Mouse (Mus musculus) midbrain, postnatal 0 days (tissue): ENCODE results near the gene Mrc2. TPM values are rescaled to one million over a fixed set of nuclear protein-coding genes. Genes with fewer than 3 reads are reported as not detected.

ENCODE experiments used
- ATAC-seq: fragments of 200-750 bp; cut with Nextera tagmentation; 2 replicates; pipeline ENCODE4 v1.8.0; 2017; ENCODE audit warnings: moderate number of reproducible peaks, mild to moderate bottlenecking, moderate TSS enrichment, moderate library complexity; ENCODE audit not compliant: low FRiP score
- DNase-seq: peaks from one replicate; pipeline ENCODE4 v3.0.0-alpha.2; 2015; ENCODE audit warnings: low spot score
- H3K27ac ChIP-seq: fragments of 300-500 bp; sonication (generic); 2 replicates; pipeline ENCODE4 v1.5.1; 2014; ENCODE audit warnings: low read depth, mild to moderate bottlenecking, low read length, mixed read lengths
- H3K27me3 ChIP-seq: fragments of 300-500 bp; sonication (generic); 2 replicates; pipeline ENCODE4 v1.6.1; 2014; ENCODE audit warnings: low read length, control low read depth, mixed read lengths; ENCODE audit not compliant: insufficient read depth
- H3K36me3 ChIP-seq: fragments of 300-500 bp; sonication (generic); 2 replicates; pipeline ENCODE4 v1.6.1; 2014; ENCODE audit warnings: low read length, control low read depth, mixed read lengths; ENCODE audit not compliant: insufficient read depth
- H3K4me1 ChIP-seq: fragments of 300-500 bp; sonication (generic); 2 replicates; pipeline ENCODE4 v1.6.1; 2014; ENCODE audit warnings: mild to moderate bottlenecking, control low read depth, antibody characterized with exemption, low read length, mixed read lengths; ENCODE audit not compliant: insufficient read depth
- H3K4me2 ChIP-seq: fragments of 300-500 bp; sonication (generic); 2 replicates; pipeline ENCODE4 v1.6.1; 2014; ENCODE audit warnings: low read depth, mild to moderate bottlenecking, low read length, mixed read lengths; ENCODE audit not compliant: poor library complexity, severe bottlenecking
- H3K4me3 ChIP-seq: fragments of 300-500 bp; sonication (generic); 2 replicates; pipeline ENCODE4 v1.5.1; 2014; ENCODE audit warnings: low read depth, mild to moderate bottlenecking, low read length, moderate library complexity
- H3K9ac ChIP-seq: fragments of 300-500 bp; sonication (generic); replicated peaks from 2 replicates; pipeline ENCODE4 v1.6.1; 2014; ENCODE audit warnings: mild to moderate bottlenecking, low read length, moderate library complexity, mixed read lengths; ENCODE audit not compliant: poor library complexity, severe bottlenecking
- H3K9me3 ChIP-seq: fragments of 300-500 bp; sonication (generic); 2 replicates; pipeline ENCODE4 v1.6.1; 2016; ENCODE audit warnings: low read length, control low read depth
- CTCF ChIP-seq: IDR thresholded peaks from 2 replicates; pipeline ENCODE4 v1.5.1; 2016; ENCODE audit warnings: antibody characterized with exemption, mild to moderate bottlenecking
- WGBS: fragments of 180-500 bp; shearing (Covaris S2); extraction: QIAGEN DNeasy Blood & Tissue Kit; methylation state at CpG from one replicate; pipeline ENCODE4 v1.1.7; 2014; 5-methylcytosine and 5-hydroxymethylcytosine counted together
- polyA plus RNA-seq: library from polyadenylated mRNA; unstranded; fragments of >200 nt; fragmentation: Nextera tagmentation; extraction: Ambion mirVana; gene quantifications from 2 replicates; pipeline ENCODE4 v1.2.1, GENCODE M21; 2015
- total RNA-seq: library from RNA; depleted of rRNA; stranded (reverse); fragments of >200 nt; gene quantifications from 2 replicates; pipeline ENCODE4 v1.2.3, GENCODE M21; 2014; rRNA removed

The Mrc2 gene
- total and polyA plus RNA-seq, 2 experiments from 2014 or later = 3.4 to 20.5 TPM

- Histone ChIP-seq H3K36me3 (no peaks in the 10 kb centered on the region), H3K4me3 (no peak overlapping the region), H3K27ac (no peak overlapping the region), H3K9me3 (no peaks in the 10 kb centered on the region), H3K9ac (no peak overlapping the region), H3K27me3 (no peaks in the 10 kb centered on the region), H3K4me1 (no peaks in the 10 kb centered on the region), H3K4me2 (no peak overlapping the region)
- TF ChIP-seq CTCF = no peak
- WGBS = 75% methylated on average over 8 of the region's 8 CpGs
- ATAC-seq = no peak
- no peak for DNase-seq
Observed at GRCm38 (mm10) chr11:105373881-105374280, 81.4 kb downstream of the Mrc2 start.

GRCm38 (mm10) chr11:105374526-105375175, 82.2 kb downstream of the Mrc2 start:
- Histone ChIP-seq H3K4me1 (no peaks in the 10 kb centered on the region), H3K27me3 (no peaks in the 10 kb centered on the region), H3K36me3 (no peaks in the 10 kb centered on the region), H3K4me3 (no peak overlapping the region), H3K9ac (no peak overlapping the region), H3K27ac (no peak overlapping the region), H3K9me3 (no peaks in the 10 kb centered on the region), H3K4me2 (no peak overlapping the region)
- no peak for TF ChIP-seq CTCF
- DNase-seq (no peak), ATAC-seq (no peak)
- WGBS = 78% methylated on average over 10 of the region's 10 CpGs

- 75% methylated on average over 1 of the region's 1 CpGs for WGBS
- H3K4me3 ChIP-seq = no peak overlapping the region
- H3K4me1 ChIP-seq = no peaks in the 10 kb centered on the region
- TF ChIP-seq CTCF = no peak
- no peak overlapping the region for H3K9ac ChIP-seq
- DNase-seq = no peak
- H3K27me3 ChIP-seq = no peaks in the 10 kb centered on the region
- no peak overlapping the region for H3K27ac ChIP-seq
- no peak overlapping the region for H3K4me2 ChIP-seq
- no peaks in the 10 kb centered on the region for H3K36me3 ChIP-seq
- no peak for ATAC-seq
- no peaks in the 10 kb centered on the region for H3K9me3 ChIP-seq
Observed at GRCm38 (mm10) chr11:105375821-105376235, 83.4 kb downstream of the Mrc2 start.

- H3K27me3 ChIP-seq = no peaks in the 10 kb centered on the region
- no peak overlapping the region for H3K9ac ChIP-seq
- H3K4me3 ChIP-seq = no peak overlapping the region
- ATAC-seq (no peak), DNase-seq (no peak)
- no peak overlapping the region for H3K27ac ChIP-seq
- TF ChIP-seq CTCF = no peak
- 81% methylated on average over 9 of the region's 9 CpGs for WGBS
- H3K36me3 ChIP-seq = no peaks in the 10 kb centered on the region
- no peak overlapping the region for H3K4me2 ChIP-seq
- H3K9me3 ChIP-seq = no peaks in the 10 kb centered on the region
- no peaks in the 10 kb centered on the region; the same call in 1 of the 2 replicates for H3K4me1 ChIP-seq
Observed at GRCm38 (mm10) chr11:105385266-105385665, 92.8 kb downstream of the Mrc2 start.

- TF ChIP-seq CTCF = no peak
- Histone ChIP-seq H3K9ac (no peak overlapping the region), H3K36me3 (no peaks in the 10 kb centered on the region), H3K27ac (no peak overlapping the region), H3K9me3 (no peaks in the 10 kb centered on the region), H3K27me3 (no peaks in the 10 kb centered on the region), H3K4me1 (no peaks in the 10 kb centered on the region; the same call in 1 of the 2 replicates), H3K4me3 (no peak overlapping the region), H3K4me2 (no peak overlapping the region)
- 32% methylated on average over 2 of the region's 2 CpGs for WGBS
- peak; percentile 62; the same call in 1 of the 2 replicates for ATAC-seq
- peak; percentile 51 for DNase-seq
Observed at GRCm38 (mm10) chr11:105388636-105389035, 96.2 kb downstream of the Mrc2 start.

GRCm38 (mm10) chr11:105390290-105390689, 97.8 kb downstream of the Mrc2 start:
- DNase-seq (no peak), ATAC-seq (no peak)
- Histone ChIP-seq H3K4me1 (no peaks in the 10 kb centered on the region; the same call in 1 of the 2 replicates), H3K27ac (no peak overlapping the region), H3K9ac (no peak overlapping the region), H3K27me3 (no peaks in the 10 kb centered on the region), H3K36me3 (no peaks in the 10 kb centered on the region), H3K9me3 (no peaks in the 10 kb centered on the region), H3K4me3 (no peak overlapping the region), H3K4me2 (no peak overlapping the region)
- 87% methylated on average over 7 of the region's 7 CpGs for WGBS
- TF ChIP-seq CTCF = no peak

Other genes starting within 250 kb of the Mrc2 start
- not detected in 2 replicates for gene Efcab3, start 229.1 kb upstream of the Mrc2 start, total RNA-seq
- 0.28 TPM in 1 of 2 replicates, not detected in the other for gene Efcab3, start 229.1 kb upstream of the Mrc2 start, polyA plus RNA-seq
- gene Mettl2, start 166.2 kb upstream of the Mrc2 start, total RNA-seq = 25.2 and 28.0 TPM in 2 replicates
- gene Mettl2, start 166.2 kb upstream of the Mrc2 start, polyA plus RNA-seq = 30.0 and 35.6 TPM in 2 replicates
- gene Gm10842, start 145.8 kb upstream of the Mrc2 start, total RNA-seq = not detected in 2 replicates
- gene Gm10842, start 145.8 kb upstream of the Mrc2 start, polyA plus RNA-seq = not detected in 2 replicates
- gene Tlk2, start 113.8 kb upstream of the Mrc2 start, total RNA-seq = 66.5 and 81.1 TPM in 2 replicates
- gene Tlk2, start 113.8 kb upstream of the Mrc2 start, polyA plus RNA-seq = 12.3 and 15.3 TPM in 2 replicates
- gene March10, start 164.1 kb downstream of the Mrc2 start, total RNA-seq = 0.57 and 0.77 TPM in 2 replicates
- 0.69 and 0.94 TPM in 2 replicates for gene March10, start 164.1 kb downstream of the Mrc2 start, polyA plus RNA-seq